Mouse (Mus musculus): ENCODE measurements around the gene Zfp951. TPM values are rescaled to one million over a fixed set of nuclear protein-coding genes. Genes with fewer than 3 reads are reported as not detected.
"Not testable (repeated sequence)": the region's sequence is repeated elsewhere in the genome, so short reads cannot be mapped to it uniquely, and the experiment has no call there.

Zfp951 gene
- total RNA-seq (2021): 1 to 10 TPM; 1.5 to 1.6 TPM
- 0.27 and 0.44 TPM in 2 replicates for polyA plus RNA-seq (2012; rRNA removed)
- long read RNA-seq, partial matches to known transcripts: 0 of 3 reads
- long read RNA-seq, other reads (novel, unspliced or antisense): 2 of 3 reads

GRCm38 (mm10) chr5:104859962-104860525, at the start of gene Zfp951:
Gene Zfp951 (minus strand): TSS chr5:104860070.
- 31% methylated on average over 12 of the region's 12 CpGs for WGBS
- H3K79me2 ChIP-seq (replicated peaks; ENCODE audit: control insufficient read depth, insufficient read depth, low read length); H3K36me3 ChIP-seq (ENCODE audit: control insufficient read depth, insufficient read depth, low read length); H3K4me1 ChIP-seq (ENCODE audit: control insufficient read depth, insufficient read depth, low read length); intact Hi-C loops (cut with DNase I); H3K27me3 ChIP-seq (ENCODE audit: control insufficient read depth, insufficient read depth, low read length): not testable (repeated sequence)
- H3K27ac ChIP-seq: peak within 1 kb of the TSS; percentile 76
- peak within 1 kb of the TSS; percentile 58 for H3K4me3 ChIP-seq
- peak; percentile 76 to 81 for DNase-seq
- peak within 1 kb of the TSS; percentile 66; the same call in 1 of the 2 replicates for H3K9ac ChIP-seq (ENCODE audit: low read depth, low read length)

- H3K4me3 ChIP-seq; H3K9ac ChIP-seq (ENCODE audit: low read depth, low read length); H3K27me3 ChIP-seq (ENCODE audit: control insufficient read depth, insufficient read depth, low read length); H3K36me3 ChIP-seq (ENCODE audit: control insufficient read depth, insufficient read depth, low read length); DNase-seq; H3K4me1 ChIP-seq (ENCODE audit: control insufficient read depth, insufficient read depth, low read length); H3K79me2 ChIP-seq (replicated peaks; ENCODE audit: control insufficient read depth, insufficient read depth, low read length); H3K27ac ChIP-seq; intact Hi-C loops (cut with DNase I): not testable (repeated sequence)
- WGBS: 87% methylated on average over 5 of the region's 5 CpGs
Measured at GRCm38 (mm10) chr5:104906556-104906955, 46.7 kb upstream of the Zfp951 start.

GRCm38 (mm10) chr5:104859045-104859961, 567 bp downstream of the Zfp951 start:
- H3K79me2 ChIP-seq (replicated peaks; ENCODE audit: control insufficient read depth, insufficient read depth, low read length); H3K36me3 ChIP-seq (ENCODE audit: control insufficient read depth, insufficient read depth, low read length); H3K4me1 ChIP-seq (ENCODE audit: control insufficient read depth, insufficient read depth, low read length); H3K27me3 ChIP-seq (ENCODE audit: control insufficient read depth, insufficient read depth, low read length); DNase-seq; intact Hi-C loops (cut with DNase I): not testable (repeated sequence)
- Histone ChIP-seq H3K4me3 (peak overlapping the region; percentile 58), H3K27ac (peak overlapping the region; percentile 76), H3K9ac (ENCODE audit: low read depth, low read length) (peak overlapping the region; percentile 66; the same call in 1 of the 2 replicates)
- 34% methylated on average over 10 of the region's 15 CpGs for WGBS

- H3K4me1 ChIP-seq (ENCODE audit: control insufficient read depth, insufficient read depth, low read length); H3K9ac ChIP-seq (ENCODE audit: low read depth, low read length); H3K79me2 ChIP-seq (replicated peaks; ENCODE audit: control insufficient read depth, insufficient read depth, low read length); DNase-seq; H3K4me3 ChIP-seq; H3K36me3 ChIP-seq (ENCODE audit: control insufficient read depth, insufficient read depth, low read length); H3K27ac ChIP-seq; H3K27me3 ChIP-seq (ENCODE audit: control insufficient read depth, insufficient read depth, low read length); intact Hi-C loops (cut with DNase I): not testable (repeated sequence)
- WGBS: 83% methylated on average over 3 of the region's 3 CpGs
Measured at GRCm38 (mm10) chr5:104854546-104854945, 5.3 kb downstream of the Zfp951 start.

GRCm38 (mm10) chr5:104833330-104833729, 26.5 kb downstream of the Zfp951 start:
- Histone ChIP-seq H3K79me2 (replicated peaks; ENCODE audit: control insufficient read depth, insufficient read depth, low read length) (no peaks in the 10 kb centered on the region), H3K4me1 (ENCODE audit: control insufficient read depth, insufficient read depth, low read length) (no peaks in the 10 kb centered on the region), H3K4me3 (no peak overlapping the region), H3K27me3 (ENCODE audit: control insufficient read depth, insufficient read depth, low read length) (no peaks in the 10 kb centered on the region), H3K9ac (ENCODE audit: low read depth, low read length) (no peak overlapping the region), H3K27ac (no peak overlapping the region), H3K36me3 (ENCODE audit: control insufficient read depth, insufficient read depth, low read length) (no peaks in the 10 kb centered on the region)
- no peak for TF ChIP-seq EP300 (IDR thresholded peaks at IDR 0.05; ENCODE audit: insufficient read depth, low read depth, low read length)
- no peak for TF ChIP-seq CTCF (IDR thresholded peaks at IDR 0.05)
- TF ChIP-seq POLR2A (IDR thresholded peaks at IDR 0.05; ENCODE audit: insufficient read depth, low read depth, low read length): no peak
- intact Hi-C loops (cut with DNase I): no loop called here
- no peak for DNase-seq

GRCm38 (mm10) chr5:104829611-104830010, 30.3 kb downstream of the Zfp951 start:
- H3K9ac ChIP-seq (ENCODE audit: low read depth, low read length): no peak overlapping the region
- no peak for DNase-seq
- WGBS: 58% methylated on average over 1 of the region's 1 CpGs
- no peaks in the 10 kb centered on the region for H3K4me1 ChIP-seq (ENCODE audit: control insufficient read depth, insufficient read depth, low read length)
- no peak overlapping the region for H3K4me3 ChIP-seq
- no peaks in the 10 kb centered on the region for H3K36me3 ChIP-seq (ENCODE audit: control insufficient read depth, insufficient read depth, low read length)
- no peak overlapping the region for H3K27ac ChIP-seq
- intact Hi-C loops (cut with DNase I): no loop called here
- TF ChIP-seq CTCF (IDR thresholded peaks at IDR 0.05) (no peak), EP300 (IDR thresholded peaks at IDR 0.05; ENCODE audit: insufficient read depth, low read depth, low read length) (no peak), POLR2A (IDR thresholded peaks at IDR 0.05; ENCODE audit: insufficient read depth, low read depth, low read length) (no peak)
- H3K79me2 ChIP-seq (replicated peaks; ENCODE audit: control insufficient read depth, insufficient read depth, low read length): no peaks in the 10 kb centered on the region
- no peaks in the 10 kb centered on the region for H3K27me3 ChIP-seq (ENCODE audit: control insufficient read depth, insufficient read depth, low read length)

- 59% methylated on average over 6 of the region's 6 CpGs for WGBS
- H3K9ac ChIP-seq (ENCODE audit: low read depth, low read length); H3K27ac ChIP-seq; H3K27me3 ChIP-seq (ENCODE audit: control insufficient read depth, insufficient read depth, low read length); H3K4me1 ChIP-seq (ENCODE audit: control insufficient read depth, insufficient read depth, low read length); DNase-seq; H3K36me3 ChIP-seq (ENCODE audit: control insufficient read depth, insufficient read depth, low read length); intact Hi-C loops (cut with DNase I); H3K79me2 ChIP-seq (replicated peaks; ENCODE audit: control insufficient read depth, insufficient read depth, low read length); H3K4me3 ChIP-seq: not testable (repeated sequence)
Measured at GRCm38 (mm10) chr5:104770138-104770537, 89.7 kb downstream of the Zfp951 start.
